Mouse (Mus musculus) left cerebral cortex, postnatal 10 days (tissue): ENCODE results near the gene Lrwd1. TPM values are rescaled to one million over a fixed set of nuclear protein-coding genes. Genes with fewer than 3 reads are reported as not detected.
"Not testable (repeated sequence)": the region's sequence is repeated elsewhere in the genome, so short reads cannot be mapped to it uniquely, and the experiment has no call there.

Experiments
- DNase-seq, 2 experiments: peaks; one replicate each; pipeline ENCODE4 v3.0.0; 2021 to 2022; ENCODE audit warnings: low spot score in 2 of 2, mixed read lengths in 1 of 2; ENCODE audit errors: extremely low spot score in 1 of 2
- intact Hi-C: fragments of 180-260 bp; cut with DNase I; formaldehyde crosslinking; loops from one replicate; pipeline ENCODE4 v1.15.1; 2025
- total RNA-seq, 2 experiments: library from RNA; stranded (reverse); gene quantifications; 2 replicates each; pipeline ENCODE4 v1.2.3; 2021

Gene Lrwd1
- total RNA-seq, 2 experiments from 2014 or later = 11.7 to 13.2 TPM

- no peak for DNase-seq
- intact Hi-C loops = no loop called here
Measured at GRCm38 (mm10) chr5:136155399-136155798, 19.5 kb upstream of the Lrwd1 start.

- no peak for DNase-seq
- intact Hi-C loops = no loop called here
Measured at GRCm38 (mm10) chr5:136152365-136152764, 16.5 kb upstream of the Lrwd1 start.

- DNase-seq, intact Hi-C loops: not testable (repeated sequence)
Measured at GRCm38 (mm10) chr5:136149134-136149576, 13.3 kb upstream of the Lrwd1 start.

- no peak for DNase-seq
- intact Hi-C loops = no loop called here
Measured at GRCm38 (mm10) chr5:136147704-136148103, 11.8 kb upstream of the Lrwd1 start.

GRCm38 (mm10) chr5:136146936-136147335, 11.1 kb upstream of the Lrwd1 start:
- intact Hi-C loops = no loop called here
- DNase-seq = no peak

GRCm38 (mm10) chr5:136144606-136145430, 8.9 kb upstream of the Lrwd1 start:
- DNase-seq = no peak
- intact Hi-C loops = no loop called here

GRCm38 (mm10) chr5:136143161-136143755, 7.4 kb upstream of the Lrwd1 start:
- no peak for DNase-seq
- intact Hi-C loops = no loop called here

- intact Hi-C loops = no loop called here
- DNase-seq = no peak
Measured at GRCm38 (mm10) chr5:136142746-136143145, 6.9 kb upstream of the Lrwd1 start.

GRCm38 (mm10) chr5:136140057-136140482, 4.2 kb upstream of the Lrwd1 start:
- DNase-seq = peak; percentile 42 to 57
- intact Hi-C loops = no loop called here

GRCm38 (mm10) chr5:136139393-136139792, 3.5 kb upstream of the Lrwd1 start:
- intact Hi-C loops = no loop called here
- no peak for DNase-seq

GRCm38 (mm10) chr5:136137658-136138274, 1.9 kb upstream of the Lrwd1 start:
- peak in 1 of 2 experiments; percentile 69 for DNase-seq
- intact Hi-C loops = no loop called here

- intact Hi-C loops = loop anchor here (1.0 kb wide), 1 partner anchor 33 kb away; no protein-coding TSS in a partner anchor
- no peak for DNase-seq
Measured at GRCm38 (mm10) chr5:136136292-136136990, 567 bp upstream of the Lrwd1 start.

- intact Hi-C loops = no loop called here
Measured at GRCm38 (mm10) chr5:136122165-136122564, 13.7 kb downstream of the Lrwd1 start.

GRCm38 (mm10) chr5:136116784-136117112, 19.1 kb downstream of the Lrwd1 start:
- DNase-seq = no peak
- intact Hi-C loops = no loop called here

More at GRCm38 (mm10) chr5:136122165-136122564, 13.7 kb downstream of the Lrwd1 start:
- DNase-seq = no peak

- intact Hi-C loops = no loop called here
- DNase-seq = peak; percentile 96
Measured at GRCm38 (mm10) chr5:136115891-136116783, 19.7 kb downstream of the Lrwd1 start, which contains the start of gene Polr2j. Gene Polr2j (plus strand): TSS chr5:136116631.

- intact Hi-C loops, DNase-seq: not testable (repeated sequence)
Measured at GRCm38 (mm10) chr5:136113546-136113945, 22.3 kb downstream of the Lrwd1 start.

GRCm38 (mm10) chr5:136109042-136109441, 26.8 kb downstream of the Lrwd1 start:
- DNase-seq = no peak
- intact Hi-C loops = no loop called here

GRCm38 (mm10) chr5:136108486-136108885, 27.4 kb downstream of the Lrwd1 start:
- intact Hi-C loops = no loop called here
- DNase-seq = no peak
